9 mouse cellular contexts compared by ENCODE assay signal in genomic region chr19:22930368-22930834, GRCm38 (mm10).
A peak's percentile ranks its signal among the peaks of the same experiment; 100 is the strongest.
DNase-seq lines count a peak whose midpoint lies in the region; ATAC-seq lines count a peak whose summit lies in the region.
"Had no signal": no experiment of that assay in that cellular context is flagged by ENCODE, and none has a peak within 500 bp of the region (broad histone marks: within the 10 kb centered on the region; RNA-seq: fewer than 3 reads in every experiment).

No protein-coding gene starts in this region.

- 0 out of 2 replicates have a peak overlapping the region, but pooled peaks have one; percentile 34 for H3K27ac ChIP-seq in embryonic facial prominence, embryonic 15.5 days (replicated peaks)
- H3K27ac ChIP-seq in midbrain, embryonic 15.5 days: no peak overlapping the region

- H3K27me3 ChIP-seq in embryonic facial prominence, embryonic 15.5 days: no peaks in the 10 kb centered on the region
- H3K27me3 ChIP-seq in midbrain, embryonic 15.5 days (replicated peaks): no peaks in the 10 kb centered on the region
- H3K27me3 ChIP-seq: megakaryocyte, embryonic 14.5 days had no signal

- no peak overlapping the region for H3K4me3 ChIP-seq in embryonic facial prominence, embryonic 15.5 days (replicated peaks)
- H3K4me3 ChIP-seq in midbrain, embryonic 15.5 days: no peak overlapping the region
- H3K4me3 ChIP-seq: megakaryocyte, embryonic 14.5 days had no signal

- WGBS in embryonic facial prominence, embryonic 15.5 days: 56% methylated on average over 7 of the region's 7 CpGs
- 80% methylated on average over 7 of the region's 7 CpGs for WGBS in midbrain, embryonic 15.5 days

- DNase-seq in layer of hippocampus, adult 8-10 months (ENCODE audit: low spot score in 2 of 2): peak; percentile 44 to 52
- DNase-seq in layer of hippocampus, adult 9-10 months (ENCODE audit: low spot score): no peak
- peak; percentile 85 for DNase-seq in adrenal gland, postnatal 10 days
- DNase-seq in heart, postnatal 4 days: peak; percentile 74
- no peak for DNase-seq in spleen, postnatal 36 days (ENCODE audit: low spot score in 2 of 2)
- DNase-seq in frontal cortex, postnatal 14 days (ENCODE audit: low spot score in 2 of 2): no peak

- H3K9ac ChIP-seq in embryonic facial prominence, embryonic 15.5 days: no peak overlapping the region
- no peak overlapping the region for H3K9ac ChIP-seq in midbrain, embryonic 15.5 days

- no peak for ATAC-seq in embryonic facial prominence, embryonic 15.5 days (ENCODE audit: insufficient number of reproducible peaks, low FRiP score, low TSS enrichment, low read depth)
- ATAC-seq in midbrain, embryonic 15.5 days (replicated peaks): 0 out of 2 replicates have a peak, but pooled peaks have one; percentile 45

- H3K4me2 ChIP-seq in embryonic facial prominence, embryonic 15.5 days (replicated peaks): no peak overlapping the region
- no peak overlapping the region for H3K4me2 ChIP-seq in midbrain, embryonic 15.5 days

- H3K36me3 ChIP-seq in embryonic facial prominence, embryonic 15.5 days: no peaks in the 10 kb centered on the region
- H3K36me3 ChIP-seq in midbrain, embryonic 15.5 days (replicated peaks): no peaks in the 10 kb centered on the region

- H3K4me1 ChIP-seq in embryonic facial prominence, embryonic 15.5 days: peaks cover 18% of the 10 kb centered on the region
- H3K4me1 ChIP-seq in midbrain, embryonic 15.5 days: no peaks in the 10 kb centered on the region
- H3K4me1 ChIP-seq: megakaryocyte, embryonic 14.5 days had no signal

- H3K9me3 ChIP-seq in embryonic facial prominence, embryonic 15.5 days (replicated peaks): no peaks in the 10 kb centered on the region
- H3K9me3 ChIP-seq in midbrain, embryonic 15.5 days: no peaks in the 10 kb centered on the region
- H3K9me3 ChIP-seq: megakaryocyte, embryonic 14.5 days had no signal

Comparison
In these comparisons a context has a peak if more than half of its experiments do, and no peak if none do; other contexts are left out.
1. DNase-seq: peak in layer of hippocampus, adult 8-10 months (2 of 2), adrenal gland, postnatal 10 days (single experiment) and heart, postnatal 4 days (single experiment); none in layer of hippocampus, adult 9-10 months (single experiment), spleen, postnatal 36 days (0 of 2) and frontal cortex, postnatal 14 days (0 of 2).